Mouse (Mus musculus): ENCODE measurements around the gene Acot2.

DNA sequence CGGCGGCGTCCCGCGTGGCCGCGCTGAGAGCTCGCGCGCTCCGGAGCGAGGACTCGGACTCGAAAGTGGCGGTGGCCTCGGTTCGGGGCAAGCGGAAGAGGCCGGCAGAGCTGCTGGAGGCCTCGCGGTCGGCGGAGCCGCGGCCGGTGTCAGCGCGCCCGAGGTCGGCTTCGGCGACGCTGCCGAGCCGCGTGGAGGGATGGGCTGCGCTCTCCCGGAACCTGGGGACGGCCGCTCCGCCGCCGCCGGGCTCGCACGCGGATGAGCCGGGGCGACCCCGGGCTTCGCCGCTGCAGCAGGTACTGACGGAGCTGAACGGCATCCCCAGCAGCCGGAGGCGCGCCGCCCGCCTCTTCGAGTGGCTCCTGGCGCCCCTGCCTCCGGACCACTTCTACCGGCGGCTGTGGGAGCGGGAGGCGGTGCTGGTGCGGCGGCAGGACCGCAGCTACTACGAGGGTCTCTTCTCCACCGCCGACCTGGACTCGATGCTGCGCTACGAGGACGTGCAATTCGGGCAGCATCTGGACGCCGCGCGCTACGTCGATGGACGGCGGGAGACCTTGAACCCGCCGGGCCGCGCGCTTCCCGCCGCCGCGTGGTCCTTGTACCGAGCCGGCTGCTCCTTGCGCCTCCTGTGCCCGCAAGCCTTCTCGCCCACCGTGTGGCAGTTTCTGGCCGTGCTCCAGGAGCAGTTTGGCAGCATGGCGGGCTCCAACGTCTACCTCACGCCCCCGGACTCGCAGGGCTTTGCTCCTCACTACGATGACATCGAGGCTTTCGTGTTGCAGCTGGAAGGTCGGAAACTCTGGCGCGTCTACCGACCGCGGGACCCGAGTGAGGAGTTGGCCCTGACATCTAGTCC is 36.6 kb upstream of the Acot2 start:
- TF ChIP-seq POLR2A (IDR thresholded peaks at IDR 0.05; ENCODE audit: insufficient read length, low read depth) (peak; percentile 33), USF1 (IDR thresholded peaks at IDR 0.05; ENCODE audit: low read depth) (no peak), MYOG (IDR thresholded peaks at IDR 0.05; ENCODE audit: control insufficient read depth in 1 of 3, insufficient read depth in 1 of 3, insufficient read length in 2 of 3, low read depth in 2 of 3) (no peak), CEBPB (IDR thresholded peaks at IDR 0.05; ENCODE audit: insufficient read depth, poor library complexity, severe bottlenecking) (no peak), MAX (IDR thresholded peaks at IDR 0.05; ENCODE audit: low read depth) (no peak), REST (IDR thresholded peaks at IDR 0.05; ENCODE audit: insufficient read depth, insufficient read length) (no peak), POLR2AphosphoS2 (IDR thresholded peaks at IDR 0.05; ENCODE audit: insufficient read length, low read depth) (no peak), TCF3 (IDR thresholded peaks at IDR 0.05; ENCODE audit: insufficient read length, low read depth) (no peak), MYOD1 (IDR thresholded peaks at IDR 0.05; ENCODE audit: control insufficient read depth in 1 of 3, insufficient read length in 2 of 3, low read depth in 2 of 3) (no peak), SRF (IDR thresholded peaks at IDR 0.05; ENCODE audit: control insufficient read depth, insufficient read length, low read depth) (no peak), E2F4 (IDR thresholded peaks at IDR 0.05; ENCODE audit: insufficient read depth) (no peak)

Data from myocyte (in vitro differentiated cells).